Mouse (Mus musculus) small intestine, adult 2 months (tissue): ENCODE data around the gene Usp3.

Source experiments
- CTCF ChIP-seq: fragments of 200-500 bp; IDR thresholded peaks from 2 replicates; pipeline ENCODE4 v1.5.1; 2012; ENCODE audit warnings: low read depth, mild to moderate bottlenecking, control low read depth, inconsistent platforms, low read length, moderate library complexity, mixed read lengths; ENCODE audit not compliant: insufficient replicate concordance, insufficient read length; ENCODE audit errors: extremely low read depth
- POLR2A ChIP-seq: fragments of 200-500 bp; IDR thresholded peaks from 2 replicates; pipeline ENCODE4 v1.6.1; 2012; ENCODE audit warnings: low read depth, mild to moderate bottlenecking, control low read depth, inconsistent platforms, low read length, moderate library complexity

DNA sequence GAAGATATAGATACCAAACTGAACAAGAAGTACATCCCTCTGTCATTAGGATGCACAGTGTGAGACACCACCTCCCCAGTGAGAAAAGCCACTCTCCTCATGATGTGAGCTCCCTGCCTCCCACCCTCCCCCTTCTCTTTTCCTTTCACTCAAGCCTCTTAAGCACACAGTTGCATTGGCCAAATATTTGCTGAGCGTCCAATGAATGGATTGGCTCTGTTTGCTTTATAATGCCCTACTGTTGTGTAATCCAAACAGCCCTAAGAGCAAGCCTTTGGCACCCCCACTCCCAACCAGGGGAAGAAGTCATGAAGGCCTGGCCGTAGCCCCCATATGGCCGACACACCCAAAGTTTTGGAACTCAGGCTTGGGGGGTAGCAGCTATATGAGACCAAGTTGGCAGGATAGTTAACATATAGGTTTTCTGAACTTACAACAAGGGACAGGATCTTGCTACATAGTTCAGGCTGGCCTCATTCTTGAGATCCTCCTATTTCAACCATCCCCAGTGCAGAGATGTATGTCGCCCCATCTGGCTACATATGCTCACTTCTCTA is 33.1 kb upstream of the Usp3 start:
- TF ChIP-seq CTCF (no peak), POLR2A (no peak)
